Comparison of ENCODE assay signal across 24 mouse cellular contexts in genomic region chrX:163117681-163118393, GRCm38 (mm10).
DNase-seq lines count a peak whose midpoint lies in the region; ATAC-seq lines count a peak whose summit lies in the region.
"Had no signal": no experiment of that assay in that cellular context is flagged by ENCODE, and none has a peak within 500 bp of the region (broad histone marks: within the 10 kb centered on the region; RNA-seq: fewer than 3 reads in every experiment).

No protein-coding gene starts in this region.

- no peaks in the 10 kb centered on the region for H3K9me3 ChIP-seq in embryonic facial prominence, embryonic 11.5 days (replicated peaks; ENCODE audit: control insufficient read depth, low read length)
- no peaks in the 10 kb centered on the region for H3K9me3 ChIP-seq in embryonic facial prominence, embryonic 10.5 days
- no peaks in the 10 kb centered on the region for H3K9me3 ChIP-seq in forebrain, embryonic 11.5 days (ENCODE audit: control insufficient read depth, low read length)
- H3K9me3 ChIP-seq in midbrain, embryonic 11.5 days (ENCODE audit: control insufficient read depth, low read length): no peaks in the 10 kb centered on the region
- H3K9me3 ChIP-seq: embryonic facial prominence, embryonic 12.5 days; heart, embryonic 15.5 days; kidney, embryonic 15.5 days; limb, embryonic 15.5 days; liver, embryonic 15.5 days had no signal

- 57% methylated on average over 5 of the region's 5 CpGs for WGBS in embryonic facial prominence, embryonic 11.5 days
- 64% methylated on average over 5 of the region's 5 CpGs for WGBS in embryonic facial prominence, embryonic 10.5 days
- 53% methylated on average over 5 of the region's 5 CpGs for WGBS in forebrain, embryonic 11.5 days
- 56% methylated on average over 5 of the region's 5 CpGs for WGBS in midbrain, embryonic 11.5 days

- no peak overlapping the region for H3K4me2 ChIP-seq in embryonic facial prominence, embryonic 11.5 days (ENCODE audit: low read depth, low read length)
- no peak overlapping the region for H3K4me2 ChIP-seq in forebrain, embryonic 11.5 days (ENCODE audit: low read depth, low read length, severe bottlenecking)
- H3K4me2 ChIP-seq in midbrain, embryonic 11.5 days: no peak overlapping the region
- H3K4me2 ChIP-seq: embryonic facial prominence, embryonic 12.5 days; heart, embryonic 15.5 days; kidney, embryonic 15.5 days; limb, embryonic 15.5 days; liver, embryonic 15.5 days had no signal

- H3K27me3 ChIP-seq in embryonic facial prominence, embryonic 11.5 days (ENCODE audit: control insufficient read depth, insufficient read depth, low read length): no peaks in the 10 kb centered on the region
- peaks cover 71% of the 10 kb centered on the region for H3K27me3 ChIP-seq in embryonic facial prominence, embryonic 10.5 days (replicated peaks; ENCODE audit: low read depth, poor library complexity, severe bottlenecking)
- peaks cover 2% of the 10 kb centered on the region; the same call in 1 of the 2 replicates for H3K27me3 ChIP-seq in forebrain, embryonic 11.5 days (ENCODE audit: control insufficient read depth, insufficient read depth, low read length)
- H3K27me3 ChIP-seq in midbrain, embryonic 11.5 days (ENCODE audit: control insufficient read depth, insufficient read depth, low read length): peaks cover 3% of the 10 kb centered on the region; the same call in 1 of the 2 replicates
- H3K27me3 ChIP-seq: embryonic facial prominence, embryonic 12.5 days; heart, embryonic 15.5 days; limb, embryonic 15.5 days; liver, embryonic 15.5 days; Patski had no signal

- no peak for ATAC-seq in embryonic facial prominence, embryonic 11.5 days (replicated peaks; ENCODE audit: insufficient number of reproducible peaks, low FRiP score, low TSS enrichment, low read depth)
- peak; percentile 79 for ATAC-seq in forebrain, embryonic 11.5 days (replicated peaks; ENCODE audit: low FRiP score)
- ATAC-seq in midbrain, embryonic 11.5 days (ENCODE audit: low FRiP score): peak; percentile 85
- ATAC-seq: CD4-positive, CD25-positive, alpha-beta regulatory T cell, adult 4 months; Patski had no signal

- no peak overlapping the region for H3K9ac ChIP-seq in embryonic facial prominence, embryonic 11.5 days (replicated peaks; ENCODE audit: low read length)
- no peak overlapping the region for H3K9ac ChIP-seq in forebrain, embryonic 11.5 days (ENCODE audit: low read length)
- no peak overlapping the region for H3K9ac ChIP-seq in midbrain, embryonic 11.5 days (ENCODE audit: low read length)
- H3K9ac ChIP-seq: embryonic facial prominence, embryonic 12.5 days; heart, embryonic 15.5 days; kidney, embryonic 15.5 days; limb, embryonic 15.5 days; liver, embryonic 15.5 days had no signal

- H3K36me3 ChIP-seq in embryonic facial prominence, embryonic 11.5 days (replicated peaks; ENCODE audit: control insufficient read depth, insufficient read depth, low read depth, low read length): no peaks in the 10 kb centered on the region
- no peaks in the 10 kb centered on the region for H3K36me3 ChIP-seq in embryonic facial prominence, embryonic 10.5 days (replicated peaks)
- H3K36me3 ChIP-seq in forebrain, embryonic 11.5 days (ENCODE audit: control insufficient read depth, insufficient read depth, low read length): no peaks in the 10 kb centered on the region
- H3K36me3 ChIP-seq in midbrain, embryonic 11.5 days (ENCODE audit: control insufficient read depth, insufficient read depth, low read length): no peaks in the 10 kb centered on the region
- H3K36me3 ChIP-seq: embryonic facial prominence, embryonic 12.5 days; heart, embryonic 15.5 days; kidney, embryonic 15.5 days; limb, embryonic 15.5 days; liver, embryonic 15.5 days had no signal

- no peak overlapping the region for H3K4me3 ChIP-seq in embryonic facial prominence, embryonic 11.5 days (ENCODE audit: low read depth, low read length)
- no peak overlapping the region for H3K4me3 ChIP-seq in embryonic facial prominence, embryonic 10.5 days
- no peak overlapping the region for H3K4me3 ChIP-seq in forebrain, embryonic 11.5 days (ENCODE audit: low read depth, low read length)
- no peak overlapping the region for H3K4me3 ChIP-seq in midbrain, embryonic 11.5 days (ENCODE audit: low read depth, low read length)
- H3K4me3 ChIP-seq: embryonic facial prominence, embryonic 12.5 days; heart, embryonic 15.5 days; kidney, embryonic 15.5 days; limb, embryonic 15.5 days; liver, embryonic 15.5 days had no signal

- peak; percentile 3 for DNase-seq in embryonic facial prominence, embryonic 11.5 days (ENCODE audit: low spot score)
- no peak for DNase-seq in embryonic facial prominence, embryonic 10.5 days (ENCODE audit: low spot score)
- DNase-seq in forebrain, embryonic 11.5 days (ENCODE audit: low spot score): no peak
- no peak for DNase-seq in midbrain, embryonic 11.5 days (ENCODE audit: low spot score, missing footprints)
- peak; percentile 1 for DNase-seq in retina, embryonic 14.5 days (ENCODE audit: low spot score)
- DNase-seq in layer of hippocampus, postnatal 10 days (ENCODE audit: low spot score in 2 of 2): no peak
- no peak for DNase-seq in spleen, postnatal 14 days (ENCODE audit: low spot score in 2 of 2)
- no peak for DNase-seq in right cerebral cortex, postnatal 4 days
- DNase-seq: adrenal gland, postnatal 10 days; cerebellum, adult 2 months; cerebellum, postnatal 36 days; gastrocnemius, postnatal 14 days; heart, adult 18-20 months; layer of hippocampus, postnatal 36 days; right cerebral cortex, adult 18-20 months; thymus, postnatal 36 days had no signal

- H3K27ac ChIP-seq in embryonic facial prominence, embryonic 11.5 days (replicated peaks; ENCODE audit: low read depth, low read length): no peak overlapping the region
- H3K27ac ChIP-seq in embryonic facial prominence, embryonic 10.5 days (replicated peaks): no peak overlapping the region
- no peak overlapping the region for H3K27ac ChIP-seq in forebrain, embryonic 11.5 days (ENCODE audit: low read depth, low read length)
- no peak overlapping the region for H3K27ac ChIP-seq in midbrain, embryonic 11.5 days (ENCODE audit: low read depth, low read length)
- H3K27ac ChIP-seq: embryonic facial prominence, embryonic 12.5 days; heart, embryonic 15.5 days; kidney, embryonic 15.5 days; limb, embryonic 15.5 days; liver, embryonic 15.5 days; macrophage had no signal

- H3K4me1 ChIP-seq in embryonic facial prominence, embryonic 11.5 days (ENCODE audit: control insufficient read depth, insufficient read depth, low read length): no peaks in the 10 kb centered on the region
- H3K4me1 ChIP-seq in embryonic facial prominence, embryonic 10.5 days: no peaks in the 10 kb centered on the region
- H3K4me1 ChIP-seq in forebrain, embryonic 11.5 days (replicated peaks; ENCODE audit: control insufficient read depth, insufficient read depth, low read length): no peaks in the 10 kb centered on the region
- H3K4me1 ChIP-seq in midbrain, embryonic 11.5 days (ENCODE audit: control insufficient read depth, insufficient read depth, low read length): no peaks in the 10 kb centered on the region
- H3K4me1 ChIP-seq: embryonic facial prominence, embryonic 12.5 days; heart, embryonic 15.5 days; kidney, embryonic 15.5 days; limb, embryonic 15.5 days; liver, embryonic 15.5 days had no signal

Comparison
In these comparisons a context has a peak if more than half of its experiments do, and no peak if none do; other contexts are left out.
1. DNase-seq: peak in embryonic facial prominence, embryonic 11.5 days (single experiment) and retina, embryonic 14.5 days (single experiment); none in embryonic facial prominence, embryonic 10.5 days (single experiment), forebrain, embryonic 11.5 days (single experiment), midbrain, embryonic 11.5 days (single experiment), layer of hippocampus, postnatal 10 days (0 of 2), spleen, postnatal 14 days (0 of 2) and right cerebral cortex, postnatal 4 days (single experiment).